Mouse (Mus musculus) macrophage (primary cell): ENCODE results near the gene Trdn. TPM values are rescaled to one million over a fixed set of nuclear protein-coding genes. Genes with fewer than 3 reads are reported as not detected.

Source experiments
- H3K27ac ChIP-seq: fragments of 350-480 bp; formaldehyde crosslinking; 2 replicates; pipeline ENCODE4 v1.9.0; 2021
- H3K36me3 ChIP-seq: fragments of 350-480 bp; formaldehyde crosslinking; 2 replicates; pipeline ENCODE4 v1.9.0; 2021; ENCODE audit errors: inconsistent target
- H3K4me3 ChIP-seq: fragments of 350-480 bp; formaldehyde crosslinking; 2 replicates; pipeline ENCODE4 v1.9.0; 2021; ENCODE audit errors: inconsistent target
- H3K79me2 ChIP-seq: fragments of 350-480 bp; formaldehyde crosslinking; 2 replicates; pipeline ENCODE4 v1.9.0; 2021; ENCODE audit errors: inconsistent target
- WGBS: methylation state at CpG from one replicate; pipeline ENCODE4 v1.1.7; 2026; ENCODE audit warnings: inconsistent platforms; ENCODE audit not compliant: missing documents; 5-methylcytosine and 5-hydroxymethylcytosine counted together
- polyA plus RNA-seq: library from polyadenylated mRNA; stranded (reverse); fragments of 250-400 nt; gene quantifications from 3 replicates; pipeline ENCODE4 v1.2.4, GENCODE M21; 2018; ENCODE audit warnings: inconsistent platforms

The Trdn gene
- polyA plus RNA-seq, 1 experiment from 2014 or later, result not detected

- H3K4me3 ChIP-seq, result no peak overlapping the region
- 57% methylated on average over 1 of the region's 1 CpGs for WGBS
- no peak overlapping the region for H3K27ac ChIP-seq
- no peaks in the 10 kb centered on the region for H3K79me2 ChIP-seq
- H3K36me3 ChIP-seq, result no peaks in the 10 kb centered on the region
These were observed 117.9 kb downstream of the Trdn start for GRCm38 (mm10) chr10:33198257-33198656.

- H3K36me3 ChIP-seq, result no peaks in the 10 kb centered on the region
- no CpG with 5 or more reads among the region's 1 CpGs for whole genome bisulfite sequencing
- no peaks in the 10 kb centered on the region for H3K79me2 ChIP-seq
- no peak overlapping the region for H3K4me3 ChIP-seq
- H3K27ac ChIP-seq, result no peak overlapping the region
These were observed 130.1 kb downstream of the Trdn start for GRCm38 (mm10) chr10:33210411-33210810.

GRCm38 (mm10) chr10:33253911-33254310 lies 173.6 kb downstream of the Trdn start:
- Histone ChIP-seq H3K79me2 (no peaks in the 10 kb centered on the region), H3K4me3 (no peak overlapping the region), H3K36me3 (no peaks in the 10 kb centered on the region), H3K27ac (no peak overlapping the region)
- 83% methylated on average over 1 of the region's 1 CpGs for WGBS

- Histone ChIP-seq H3K27ac (no peak overlapping the region), H3K36me3 (no peaks in the 10 kb centered on the region), H3K79me2 (no peaks in the 10 kb centered on the region), H3K4me3 (no peak overlapping the region)
- WGBS, result 42% methylated on average over 1 of the region's 1 CpGs
These were observed 175.8 kb downstream of the Trdn start for GRCm38 (mm10) chr10:33256202-33256601.

- Histone ChIP-seq H3K4me3 (no peak overlapping the region), H3K79me2 (no peaks in the 10 kb centered on the region), H3K36me3 (no peaks in the 10 kb centered on the region), H3K27ac (no peak overlapping the region)
- WGBS, result 26% methylated on average over 2 of the region's 2 CpGs
These were observed 224.6 kb downstream of the Trdn start for GRCm38 (mm10) chr10:33304982-33305381.

GRCm38 (mm10) chr10:33353026-33353425 lies 272.7 kb downstream of the Trdn start:
- Histone ChIP-seq H3K36me3 (no peaks in the 10 kb centered on the region), H3K4me3 (no peak overlapping the region), H3K27ac (no peak overlapping the region), H3K79me2 (no peaks in the 10 kb centered on the region)
- 79% methylated on average over 1 of the region's 1 CpGs for WGBS

- no peaks in the 10 kb centered on the region for H3K79me2 ChIP-seq
- no peak overlapping the region for H3K4me3 ChIP-seq
- H3K27ac ChIP-seq, result no peak overlapping the region
- no peaks in the 10 kb centered on the region for H3K36me3 ChIP-seq
These were observed 286.2 kb downstream of the Trdn start for GRCm38 (mm10) chr10:33366521-33366920.

GRCm38 (mm10) chr10:33370534-33370933 lies 290.2 kb downstream of the Trdn start:
- no peak overlapping the region for H3K4me3 ChIP-seq
- WGBS, result 95% methylated on average over 2 of the region's 2 CpGs
- no peaks in the 10 kb centered on the region for H3K36me3 ChIP-seq
- no peak overlapping the region for H3K27ac ChIP-seq
- no peaks in the 10 kb centered on the region for H3K79me2 ChIP-seq

GRCm38 (mm10) chr10:33375474-33376029 lies 295.2 kb downstream of the Trdn start:
- no peak overlapping the region for H3K27ac ChIP-seq
- H3K4me3 ChIP-seq, result no peak overlapping the region
- no peaks in the 10 kb centered on the region for H3K79me2 ChIP-seq
- WGBS, result 81% methylated on average over 2 of the region's 2 CpGs
- no peaks in the 10 kb centered on the region for H3K36me3 ChIP-seq

Other genes starting within 250 kb of the Trdn start
- gene Nkain2, start 190.1 kb upstream of the Trdn start, polyA plus RNA-seq, result not detected in 3 replicates